Mouse (Mus musculus): ENCODE results near the gene Oxt.

The Oxt gene

GRCm38 (mm10) chr2:130578148-130578547, 2.2 kb downstream of the Oxt start:
- DNase-seq (ENCODE audit: low read depth, low spot score) = no peak

GRCm38 (mm10) chr2:130579791-130580190, 3.8 kb downstream of the Oxt start:
- no peak for DNase-seq (ENCODE audit: low read depth, low spot score)

GRCm38 (mm10) chr2:130581201-130581600, 5.2 kb downstream of the Oxt start:
- DNase-seq (ENCODE audit: low read depth, low spot score) = no peak

GRCm38 (mm10) chr2:130582552-130582951, 6.6 kb downstream of the Oxt start, which contains the start of gene Avp:
Avp (minus strand) TSS chr2:130582554.
- no peak for DNase-seq (ENCODE audit: low read depth, low spot score)

GRCm38 (mm10) chr2:130583902-130584560, 8.1 kb downstream of the Oxt start:
- no peak for DNase-seq (ENCODE audit: low read depth, low spot score)

GRCm38 (mm10) chr2:130586016-130586415, 10.0 kb downstream of the Oxt start:
- no peak for DNase-seq (ENCODE audit: low read depth, low spot score)

- DNase-seq (ENCODE audit: low read depth, low spot score) = no peak
Measured at GRCm38 (mm10) chr2:130588373-130588772, 12.4 kb downstream of the Oxt start.

GRCm38 (mm10) chr2:130589157-130589556, 13.2 kb downstream of the Oxt start:
- no peak for DNase-seq (ENCODE audit: low read depth, low spot score)

GRCm38 (mm10) chr2:130589761-130590160, 13.8 kb downstream of the Oxt start:
- no peak for DNase-seq (ENCODE audit: low read depth, low spot score)

- DNase-seq (ENCODE audit: low read depth, low spot score) = no peak
Measured at GRCm38 (mm10) chr2:130591016-130591415, 15.0 kb downstream of the Oxt start.

- no peak for DNase-seq (ENCODE audit: low read depth, low spot score)
Measured at GRCm38 (mm10) chr2:130595596-130595995, 19.6 kb downstream of the Oxt start.

- no peak for DNase-seq (ENCODE audit: low read depth, low spot score)
Measured at GRCm38 (mm10) chr2:130597601-130598010, 21.6 kb downstream of the Oxt start.

- no peak for DNase-seq (ENCODE audit: low read depth, low spot score)
Measured at GRCm38 (mm10) chr2:130598399-130598798, 22.4 kb downstream of the Oxt start.

- no peak for DNase-seq (ENCODE audit: low read depth, low spot score)
Measured at GRCm38 (mm10) chr2:130602195-130602594, 26.2 kb downstream of the Oxt start.

- no peak for DNase-seq (ENCODE audit: low read depth, low spot score)
Measured at GRCm38 (mm10) chr2:130613091-130613490, 37.1 kb downstream of the Oxt start.

- DNase-seq (ENCODE audit: low read depth, low spot score) = no peak
Measured at GRCm38 (mm10) chr2:130618972-130619371, 43.0 kb downstream of the Oxt start.
